Mouse (Mus musculus) MEL (cell line): ENCODE results near the gene Mterf2. TPM values are rescaled to one million over a fixed set of nuclear protein-coding genes. Genes with fewer than 3 reads are reported as not detected.

Experiments used
- DNase-seq: peaks from one replicate; pipeline ENCODE4 v3.0.0; 2011; ENCODE audit warnings: low read depth, low spot score
- H3K27ac ChIP-seq: 2 replicates; pipeline ENCODE4 v1.5.1; 2012; ENCODE audit warnings: low read depth, mild to moderate bottlenecking, control low read depth, low read length, moderate library complexity; ENCODE audit not compliant: control insufficient read depth
- H3K27me3 ChIP-seq, 2 experiments: fragments of 150-350 bp in 1 of 2; sonication (generic) in 1 of 2; 2 replicates each; pipeline ENCODE4 v1.6.1; 2012; ENCODE audit warnings: low read length in 2 of 2, mild to moderate bottlenecking in 2 of 2, improper control_type of control experiment in 1 of 2, moderate library complexity in 1 of 2; ENCODE audit not compliant: insufficient read depth in 2 of 2, control insufficient read depth in 1 of 2
- H3K36me3 ChIP-seq, 2 experiments: 2 replicates each; pipeline ENCODE4 v1.6.1; 2012 to 2014; ENCODE audit warnings: low read length in 2 of 2, improper control_type of control experiment in 1 of 2, inconsistent platforms in 1 of 2, mild to moderate bottlenecking in 1 of 2; ENCODE audit not compliant: insufficient read depth in 2 of 2, control insufficient read depth in 1 of 2
- H3K4me1 ChIP-seq, 2 experiments: fragments of 150-350 bp in 1 of 2; sonication (generic) in 1 of 2; 2 replicates each; pipeline ENCODE4 v1.6.1; 2012; ENCODE audit warnings: low read length in 2 of 2, improper control_type of control experiment in 1 of 2, mild to moderate bottlenecking in 1 of 2; ENCODE audit not compliant: insufficient read depth in 2 of 2, control insufficient read depth in 1 of 2
- H3K4me3 ChIP-seq, 2 experiments: fragments of 150-350 bp in 1 of 2; sonication (generic) in 1 of 2; 2 replicates each; pipeline ENCODE4 v1.5.1; 2012; ENCODE audit warnings: low read depth in 2 of 2, low read length in 2 of 2, mild to moderate bottlenecking in 2 of 2, moderate library complexity in 2 of 2, control low read depth in 1 of 2, improper control_type of control experiment in 1 of 2; ENCODE audit not compliant: control insufficient read depth in 1 of 2, insufficient read depth in 1 of 2
- H3K79me2 ChIP-seq: 2 replicates; pipeline ENCODE4 v1.6.1; 2012; ENCODE audit warnings: mild to moderate bottlenecking, low read length, moderate library complexity; ENCODE audit not compliant: control insufficient read depth, poor library complexity, insufficient read depth
- H3K9ac ChIP-seq: 2 replicates; pipeline ENCODE4 v1.6.1; 2012; ENCODE audit warnings: low read depth, mild to moderate bottlenecking, control low read depth, low read length, moderate library complexity; ENCODE audit not compliant: control insufficient read depth, poor library complexity, severe bottlenecking
- H3K9me3 ChIP-seq: fragments of 150-350 bp; sonication (generic); replicated peaks from 2 replicates; pipeline ENCODE4 v1.6.1; 2012; ENCODE audit warnings: mild to moderate bottlenecking, low read length, improper control_type of control experiment, moderate library complexity; ENCODE audit not compliant: insufficient read depth
- BHLHE40 ChIP-seq: IDR thresholded peaks from 2 replicates; pipeline ENCODE4 v1.6.1; 2012; ENCODE audit warnings: low read depth, mild to moderate bottlenecking, inconsistent platforms, low read length, improper control_type of control experiment, borderline replicate concordance
- CHD1 ChIP-seq: IDR thresholded peaks from 2 replicates; pipeline ENCODE4 v1.6.1; 2012; ENCODE audit warnings: low read depth, mild to moderate bottlenecking, inconsistent platforms, low read length, improper control_type of control experiment
- CTCF ChIP-seq, 3 experiments: IDR thresholded peaks in 2 of 3; conservative IDR thresholded peaks in 1 of 3; 2 replicates each; pipeline ENCODE4 v1.5.1; 2011 to 2012; ENCODE audit warnings: low read length in 3 of 3, low read depth in 2 of 3, mild to moderate bottlenecking in 2 of 3, improper control_type of control experiment in 1 of 3, inconsistent platforms in 1 of 3, mixed read lengths in 1 of 3, moderate library complexity in 1 of 3; ENCODE audit not compliant: control insufficient read depth in 1 of 3, insufficient read depth in 1 of 3, poor library complexity in 1 of 3, severe bottlenecking in 1 of 3
- ELF1 ChIP-seq: IDR thresholded peaks from 2 replicates; pipeline ENCODE4 v1.6.1; 2014; ENCODE audit warnings: low read depth, mild to moderate bottlenecking, inconsistent platforms, low read length, improper control_type of control experiment, moderate library complexity
- ETS1 ChIP-seq: IDR thresholded peaks from 2 replicates; pipeline ENCODE4 v1.6.1; 2012; ENCODE audit warnings: low read depth, mild to moderate bottlenecking, inconsistent platforms, low read length, improper control_type of control experiment, moderate library complexity
- GABPA ChIP-seq: IDR thresholded peaks from 2 replicates; pipeline ENCODE4 v1.6.1; 2012; ENCODE audit warnings: low read depth, mild to moderate bottlenecking, inconsistent platforms, low read length, improper control_type of control experiment, moderate library complexity
- KAT2A ChIP-seq: conservative IDR thresholded peaks from 2 replicates; pipeline ENCODE4 v1.6.1; 2012; ENCODE audit warnings: low read depth, low read length, improper control_type of control experiment, inconsistent platforms
- MAX ChIP-seq: IDR thresholded peaks from 2 replicates; pipeline ENCODE4 v1.6.1; 2011; ENCODE audit warnings: low read length, improper control_type of control experiment
- MAZ ChIP-seq: IDR thresholded peaks from 2 replicates; pipeline ENCODE4 v1.6.1; 2012; ENCODE audit warnings: low read depth, mild to moderate bottlenecking, inconsistent platforms, low read length, improper control_type of control experiment
- MXI1 ChIP-seq: IDR thresholded peaks from 2 replicates; pipeline ENCODE4 v1.6.1; 2011; ENCODE audit warnings: mild to moderate bottlenecking, low read depth, low read length, improper control_type of control experiment
- MYC ChIP-seq: IDR thresholded peaks from 2 replicates; pipeline ENCODE4 v1.6.1; 2011; ENCODE audit warnings: low read depth, mild to moderate bottlenecking, low read length, improper control_type of control experiment, moderate library complexity
- POLR2A ChIP-seq, 2 experiments: IDR thresholded peaks; 2 replicates each; pipeline ENCODE4 v1.6.1; 2011 to 2012; ENCODE audit warnings: low read length in 2 of 2, mild to moderate bottlenecking in 2 of 2, control low read depth in 1 of 2, improper control_type of control experiment in 1 of 2, low read depth in 1 of 2, moderate library complexity in 1 of 2; ENCODE audit not compliant: control insufficient read depth in 1 of 2, insufficient read depth in 1 of 2, poor library complexity in 1 of 2
- POLR2AphosphoS2 ChIP-seq: IDR thresholded peaks from 2 replicates; pipeline ENCODE4 v1.6.1; 2011; ENCODE audit warnings: low read length, improper control_type of control experiment
- POLR2AphosphoS5 ChIP-seq: IDR thresholded peaks from 2 replicates; pipeline ENCODE4 v1.6.1; 2012; ENCODE audit warnings: low read depth, borderline replicate concordance, mild to moderate bottlenecking, inconsistent platforms, low read length, moderate library complexity, mixed read lengths
- RAD21 ChIP-seq: IDR thresholded peaks from 2 replicates; pipeline ENCODE4 v1.6.1; 2011; ENCODE audit warnings: mild to moderate bottlenecking, low read depth, low read length, improper control_type of control experiment
- SIN3A ChIP-seq: IDR thresholded peaks from 2 replicates; pipeline ENCODE4 v1.6.1; 2012; ENCODE audit warnings: low read length, improper control_type of control experiment, inconsistent platforms
- TCF12 ChIP-seq: IDR thresholded peaks from 2 replicates; pipeline ENCODE4 v1.6.1; 2014; ENCODE audit warnings: low read depth, mild to moderate bottlenecking, inconsistent platforms, low read length, improper control_type of control experiment, moderate library complexity
- UBTF ChIP-seq: IDR thresholded peaks from 2 replicates; pipeline ENCODE4 v1.6.1; 2012; ENCODE audit warnings: low read depth, mild to moderate bottlenecking, inconsistent platforms, low read length, improper control_type of control experiment, moderate library complexity, borderline replicate concordance; ENCODE audit not compliant: insufficient read depth
- USF1 ChIP-seq: IDR thresholded peaks from 2 replicates; pipeline ENCODE4 v1.6.1; 2014; ENCODE audit warnings: low read depth, mild to moderate bottlenecking, inconsistent platforms, low read length, improper control_type of control experiment, moderate library complexity
- ZMIZ1 ChIP-seq: IDR thresholded peaks from 2 replicates; pipeline ENCODE4 v1.6.1; 2012; ENCODE audit warnings: low read depth, mild to moderate bottlenecking, inconsistent platforms, low read length, improper control_type of control experiment, moderate library complexity
- ZNF384 ChIP-seq: IDR thresholded peaks from 2 replicates; pipeline ENCODE4 v1.6.1; 2012; ENCODE audit warnings: low read depth, mild to moderate bottlenecking, inconsistent platforms, low read length, improper control_type of control experiment
- polyA plus RNA-seq, 2 experiments: library from polyadenylated mRNA; stranded (reverse) in 1 of 2; unstranded in 1 of 2; fragments of >175 nt in 1 of 2; fragments of >200 nt in 1 of 2; gene quantifications; 2 replicates each; pipeline versions ENCODE4 v1.2.1 to v1.2.4; 2012; ENCODE audit warnings: low replicate concordance in 2 of 2, low read depth in 1 of 2; ENCODE audit not compliant: insufficient read length in 2 of 2, insufficient read depth in 1 of 2, missing spikeins in 1 of 2
- total RNA-seq: library from RNA; depleted of rRNA; stranded (reverse); fragments of 300-350 nt; gene quantifications from 2 replicates; pipeline ENCODE4 v1.2.3, GENCODE M21; 2012

Gene Mterf2
- total and polyA plus RNA-seq, 3 experiments: 2.4 to 9.6 TPM; not detected in 1

GRCm38 (mm10) chr10:85136573-85136972 lies 8.7 kb upstream of the Mterf2 start:
- Histone ChIP-seq H3K9ac (no peak overlapping the region), H3K4me3 (no peak overlapping the region), H3K4me1 (no peaks in the 10 kb centered on the region), H3K27ac (no peak overlapping the region), H3K36me3 (no peaks in the 10 kb centered on the region), H3K79me2 (no peaks in the 10 kb centered on the region), H3K9me3 (no peaks in the 10 kb centered on the region), H3K27me3 (peaks cover 0 to 3% of the 10 kb centered on the region in 2 experiments; a peak in 2 of 4 replicates)
- no peak for TF ChIP-seq UBTF
- TF ChIP-seq CTCF (IDR thresholded peaks at IDR 0.05 in 2 of 3, conservative IDR thresholded peaks at IDR 0.05 in 1 of 3; ENCODE audit: control insufficient read depth in 1 of 3, insufficient read depth in 1 of 3, low read depth in 2 of 3, low read length in 3 of 3, poor library complexity in 1 of 3, severe bottlenecking in 1 of 3): no peak
- no peak for TF ChIP-seq SIN3A
- TF ChIP-seq ETS1: no peak
- TF ChIP-seq KAT2A: no peak
- TF ChIP-seq TCF12: no peak
- TF ChIP-seq USF1: no peak
- TF ChIP-seq ZMIZ1: no peak
- no peak for TF ChIP-seq CHD1
- TF ChIP-seq POLR2A (IDR thresholded peaks at IDR 0.05; ENCODE audit: control insufficient read depth in 1 of 2, insufficient read depth in 1 of 2, low read depth in 1 of 2, low read length in 2 of 2, poor library complexity in 1 of 2): no peak
- no peak for TF ChIP-seq POLR2AphosphoS2
- no peak for TF ChIP-seq MXI1
- no peak for TF ChIP-seq RAD21
- no peak for TF ChIP-seq MYC
- no peak for TF ChIP-seq ELF1
- DNase-seq: no peak

DNA sequence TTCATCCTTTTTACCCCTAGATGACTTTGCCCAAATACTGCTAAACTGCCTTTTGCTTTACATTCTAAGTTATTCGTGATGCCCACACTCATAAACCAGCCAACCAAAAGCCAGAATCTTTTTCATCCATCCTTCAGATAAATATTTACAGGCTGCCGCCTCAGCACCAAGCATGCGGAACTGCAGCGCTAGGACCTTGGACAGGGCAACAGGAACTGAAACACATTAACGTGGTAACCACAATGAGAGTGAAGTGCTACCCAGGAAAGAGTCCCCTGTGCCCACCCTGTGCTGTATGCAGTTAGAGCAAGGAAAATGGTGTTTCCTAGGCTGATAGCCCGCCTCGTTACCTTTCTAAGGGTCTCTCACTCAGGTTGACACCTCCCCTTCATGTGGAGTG lies 626 bp upstream of the Mterf2 start:
- Histone ChIP-seq H3K4me1 (peaks cover 0 to 4% of the 10 kb centered on the region in 2 experiments; a peak in 2 of 4 replicates), H3K9ac (peak overlapping the region; percentile 42), H3K9me3 (no peaks in the 10 kb centered on the region), H3K4me3 (peak overlapping the region; percentile 60 to 74), H3K36me3 (peaks cover 0 to 7% of the 10 kb centered on the region in 2 experiments; a peak in 1 of 4 replicates), H3K27ac (no peak overlapping the region), H3K27me3 (no peaks in the 10 kb centered on the region; a peak in 1 of 4 replicates), H3K79me2 (no peaks in the 10 kb centered on the region)
- peak; percentile 80 for DNase-seq
- TF ChIP-seq POLR2AphosphoS5 (no peak), SIN3A (peak; percentile 99), MXI1 (peak; percentile 98), MYC (0 out of 2 replicates have a peak, but pooled peaks have one; percentile 24), BHLHE40 (no peak), GABPA (no peak), POLR2AphosphoS2 (no peak), MAZ (no peak), MAX (peak; percentile 70), ZNF384 (no peak)
